ENCODE assay signal across 13 mouse cellular contexts in the genomic region with DNA sequence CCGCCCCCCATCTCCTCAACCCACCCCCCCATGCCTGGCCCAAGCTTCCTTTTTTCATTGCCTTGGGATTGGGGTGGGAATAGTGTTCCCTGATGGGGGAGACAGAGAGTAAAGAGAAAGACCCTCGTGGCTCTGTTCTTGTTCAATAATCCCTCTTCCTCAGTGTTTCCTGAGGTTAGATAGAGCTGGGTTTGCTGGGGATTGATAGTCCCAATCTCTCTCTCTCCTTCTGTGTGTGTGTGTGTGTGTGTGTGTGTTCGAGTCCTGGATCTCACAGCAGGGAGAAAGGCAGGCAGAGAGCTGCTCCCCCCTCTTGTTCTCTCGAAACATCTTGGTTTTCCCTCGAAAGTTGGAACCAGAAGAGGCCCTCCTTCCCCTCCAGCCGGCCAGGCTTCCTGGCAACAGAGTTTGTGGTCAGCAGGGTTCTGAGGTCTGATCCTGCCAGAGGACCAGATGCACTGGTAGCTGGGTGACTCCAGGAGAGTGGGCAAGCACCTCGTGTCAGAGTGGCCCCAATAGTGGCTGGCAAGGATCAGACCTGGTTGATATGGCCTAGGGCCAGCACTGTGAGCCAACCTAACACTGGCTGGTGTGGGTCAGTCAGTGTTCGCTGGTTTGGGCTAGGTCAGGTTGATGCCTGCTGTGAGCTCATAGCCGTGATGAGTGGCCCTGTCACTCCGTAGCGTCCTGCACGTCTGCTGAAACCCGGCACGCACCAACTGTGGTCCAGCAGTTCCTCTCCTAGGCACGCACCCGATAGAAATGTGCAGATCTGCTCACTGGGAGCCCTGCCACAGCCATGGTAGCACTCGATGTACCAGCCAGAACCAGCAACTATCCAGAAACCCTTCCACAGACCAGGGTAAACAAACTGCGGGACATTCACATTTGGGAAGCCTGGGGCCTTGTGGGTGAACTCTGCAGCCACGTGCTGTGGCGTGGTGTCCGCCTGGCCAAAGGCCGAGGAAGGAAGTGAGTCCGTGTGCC. TPM values are rescaled to one million over a fixed set of nuclear protein-coding genes. Genes with fewer than 3 reads are reported as not detected.
DNase-seq lines count a peak whose midpoint lies in the region; ATAC-seq and TF ChIP-seq lines count a peak whose summit lies in the region.
"Had no signal": no experiment of that assay in that cellular context is flagged by ENCODE, and none has a peak within 500 bp of the region (broad histone marks: within the 10 kb centered on the region; RNA-seq: fewer than 3 reads in every experiment).

No protein-coding gene starts in this region.

- H3K27me3 ChIP-seq in kidney, adult 2 months (replicated peaks; ENCODE audit: control insufficient read depth, insufficient read depth, low read length) = no peaks in the 10 kb centered on the region
- no peaks in the 10 kb centered on the region for H3K27me3 ChIP-seq in stomach, postnatal 0 days (ENCODE audit: control insufficient read depth, insufficient read depth, low read length)
- H3K27me3 ChIP-seq in hindbrain, embryonic 12.5 days = peaks cover 10% of the 10 kb centered on the region; the same call in 1 of the 2 replicates

- no peak overlapping the region for H3K27ac ChIP-seq in kidney, adult 2 months (ENCODE audit: insufficient read depth, low read depth, low read length)
- no peak overlapping the region for H3K27ac ChIP-seq in stomach, postnatal 0 days (replicated peaks)
- H3K27ac ChIP-seq in hindbrain, embryonic 12.5 days = no peak overlapping the region
- H3K27ac ChIP-seq: forebrain, embryonic 15.5 days; midbrain, embryonic 12.5 days had no signal

- peak; percentile 10; the same call in 1 of the 2 replicates for ATAC-seq in megakaryocyte, adult 5-6 weeks (ENCODE audit: poor library complexity, severe bottlenecking)
- ATAC-seq in stomach, postnatal 0 days (ENCODE audit: low FRiP score, low TSS enrichment) = no peak
- no peak for ATAC-seq in hindbrain, embryonic 12.5 days (ENCODE audit: low FRiP score)
- ATAC-seq: forebrain, embryonic 15.5 days; intestine, postnatal 0 days had no signal

- peaks cover 4% of the 10 kb centered on the region; the same call in 1 of the 2 replicates for H3K4me1 ChIP-seq in kidney, adult 2 months (ENCODE audit: control insufficient read depth, insufficient read depth, low read length)
- peaks cover 4% of the 10 kb centered on the region; the same call in 1 of the 2 replicates for H3K4me1 ChIP-seq in stomach, postnatal 0 days (replicated peaks; ENCODE audit: control insufficient read depth, insufficient read depth)
- peaks cover 33% of the 10 kb centered on the region for H3K4me1 ChIP-seq in hindbrain, embryonic 12.5 days

- H3K9ac ChIP-seq in stomach, postnatal 0 days (ENCODE audit: low read length) = no peak overlapping the region
- no peak overlapping the region for H3K9ac ChIP-seq in hindbrain, embryonic 12.5 days
- H3K9ac ChIP-seq: forebrain, embryonic 15.5 days; midbrain, embryonic 12.5 days had no signal

- DNase-seq in kidney, adult 2 months = peak; percentile 38
- DNase-seq in kidney, adult 11 months = no peak
- peak; percentile 78 for DNase-seq in NIH3T3 (ENCODE audit: low read depth)
- DNase-seq in fibroblast of lung, adult 2 months (ENCODE audit: low read depth) = peak; percentile 47
- DNase-seq in stomach, postnatal 0 days (ENCODE audit: low spot score) = no peak
- DNase-seq in thymus, postnatal 25 days = no peak
- DNase-seq: thymus, postnatal 36 days had no signal

- TF ChIP-seq POLR2A in kidney, adult 2 months (IDR thresholded peaks at IDR 0.05; ENCODE audit: low read depth, low read length) = no peak

- H3K36me3 ChIP-seq in kidney, adult 2 months (ENCODE audit: control insufficient read depth, insufficient read depth, low read length) = no peaks in the 10 kb centered on the region
- H3K36me3 ChIP-seq in stomach, postnatal 0 days (ENCODE audit: control insufficient read depth, insufficient read depth, low read length) = no peaks in the 10 kb centered on the region
- no peaks in the 10 kb centered on the region for H3K36me3 ChIP-seq in hindbrain, embryonic 12.5 days
- H3K36me3 ChIP-seq: forebrain, embryonic 15.5 days; midbrain, embryonic 12.5 days had no signal

- H3K4me2 ChIP-seq in stomach, postnatal 0 days (replicated peaks; ENCODE audit: low read depth) = no peak overlapping the region
- H3K4me2 ChIP-seq in hindbrain, embryonic 12.5 days (replicated peaks) = no peak overlapping the region
- H3K4me2 ChIP-seq: forebrain, embryonic 15.5 days; midbrain, embryonic 12.5 days had no signal

- H3K4me3 ChIP-seq in kidney, adult 2 months (ENCODE audit: insufficient read depth, low read depth, low read length) = no peak overlapping the region
- no peak overlapping the region for H3K4me3 ChIP-seq in stomach, postnatal 0 days (ENCODE audit: low read depth, low read length)
- no peak overlapping the region for H3K4me3 ChIP-seq in hindbrain, embryonic 12.5 days
- H3K4me3 ChIP-seq: forebrain, embryonic 15.5 days; midbrain, embryonic 12.5 days had no signal

- 73% methylated on average over 23 of the region's 23 CpGs for WGBS in kidney, adult 2 months
- WGBS in stomach, postnatal 0 days = 73% methylated on average over 23 of the region's 23 CpGs
- 77% methylated on average over 23 of the region's 23 CpGs for WGBS in hindbrain, embryonic 12.5 days

- TF ChIP-seq EP300 in stomach, postnatal 0 days (optimal IDR thresholded peaks at IDR 0.05) = no peak

- no peak for TF ChIP-seq CTCF in kidney, adult 2 months (conservative IDR thresholded peaks at IDR 0.05; ENCODE audit: insufficient read depth, insufficient read length, low read depth, low read length)
- TF ChIP-seq CTCF in stomach, postnatal 0 days (IDR thresholded peaks at IDR 0.05; ENCODE audit: low read depth) = no peak

- H3K9me3 ChIP-seq in stomach, postnatal 0 days (ENCODE audit: control insufficient read depth, low read length) = no peaks in the 10 kb centered on the region
- no peaks in the 10 kb centered on the region for H3K9me3 ChIP-seq in hindbrain, embryonic 12.5 days (replicated peaks)
- H3K9me3 ChIP-seq: forebrain, embryonic 15.5 days; midbrain, embryonic 12.5 days had no signal

RNA-seq across cellular contexts. Expression of gene Hmga1, which starts 3.8 kb away (rescaled TPM):
- polyA plus RNA-seq in kidney, adult 2 months (2012; rRNA removed) = 37.4 and 38.9 TPM in 2 replicates
- total RNA-seq in megakaryocyte, adult 5-6 weeks (2015) = 159 and 170 TPM in 2 replicates
- total RNA-seq in megakaryocyte, adult 5-6 weeks (2017) = 89.8 and 99.6 TPM in 2 replicates
- 71.1 and 78.4 TPM in 2 replicates for polyA plus RNA-seq in stomach, postnatal 0 days (2015; fragmentation: Nextera tagmentation; extraction: Ambion mirVana)
- 161 and 162 TPM in 2 replicates for polyA plus RNA-seq in hindbrain, embryonic 12.5 days (2016; fragmentation: Nextera tagmentation; extraction: Ambion mirVana)

RNA-seq across cellular contexts. Expression of gene AI413582, which starts 13.0 kb away (rescaled TPM):
- polyA plus RNA-seq in kidney, adult 2 months (2012; rRNA removed) = 41.7 and 55.7 TPM in 2 replicates
- 58.0 and 63.8 TPM in 2 replicates for total RNA-seq in megakaryocyte, adult 5-6 weeks (2015)
- total RNA-seq in megakaryocyte, adult 5-6 weeks (2017) = 55.4 and 62.9 TPM in 2 replicates
- polyA plus RNA-seq in stomach, postnatal 0 days (2015; fragmentation: Nextera tagmentation; extraction: Ambion mirVana) = 37.1 and 37.7 TPM in 2 replicates
- 19.8 and 21.9 TPM in 2 replicates for polyA plus RNA-seq in hindbrain, embryonic 12.5 days (2016; fragmentation: Nextera tagmentation; extraction: Ambion mirVana)

RNA-seq across cellular contexts. Expression of gene Grm4, which starts 31.3 kb away (rescaled TPM):
- polyA plus RNA-seq in kidney, adult 2 months (2012; rRNA removed) = 0.02 and 0.03 TPM in 2 replicates
- total RNA-seq in megakaryocyte, adult 5-6 weeks (2015) = not detected in 2 replicates
- total RNA-seq in megakaryocyte, adult 5-6 weeks (2017) = not detected in 2 replicates
- 0.16 TPM in 2 replicates for polyA plus RNA-seq in stomach, postnatal 0 days (2015; fragmentation: Nextera tagmentation; extraction: Ambion mirVana)
- polyA plus RNA-seq in hindbrain, embryonic 12.5 days (2016; fragmentation: Nextera tagmentation; extraction: Ambion mirVana) = 3.7 and 4.2 TPM in 2 replicates
- polyA plus RNA-seq: liver, embryonic 16.5 days had no signal

Comparison
In these comparisons a context has a peak if more than half of its experiments do, and no peak if none do; other contexts are left out.
1. DNase-seq: peak in kidney, adult 2 months (single experiment), NIH3T3 (single experiment) and fibroblast of lung, adult 2 months (single experiment); none in kidney, adult 11 months (single experiment), stomach, postnatal 0 days (single experiment) and thymus, postnatal 25 days (single experiment).